Mouse (Mus musculus): ENCODE data around the gene St6galnac6.

- TF ChIP-seq POLR2A (IDR thresholded peaks at IDR 0.05; ENCODE audit: control insufficient read depth, low read depth, low read length) (no peak), CTCF (IDR thresholded peaks at IDR 0.05; ENCODE audit: control insufficient read depth, insufficient read depth, insufficient replicate concordance, low read depth, low read length) (no peak)
These were observed 62.8 kb downstream of the St6galnac6 start for GRCm38 (mm10) chr2:32662291-32662690.

Measured in testis, adult 2 months (tissue).